Mouse (Mus musculus): ENCODE measurements around the gene Gal3st4.

- TF ChIP-seq POLR2A (IDR thresholded peaks at IDR 0.05; ENCODE audit: insufficient read length, low read depth) = no peak
- no peak for TF ChIP-seq MAX (IDR thresholded peaks at IDR 0.05; ENCODE audit: low read depth)
- no peak for TF ChIP-seq E2F4 (IDR thresholded peaks at IDR 0.05; ENCODE audit: insufficient read depth)
- TF ChIP-seq REST (IDR thresholded peaks at IDR 0.05; ENCODE audit: insufficient read depth, insufficient read length) = no peak
- no peak for TF ChIP-seq MYOG (IDR thresholded peaks at IDR 0.05; ENCODE audit: control insufficient read depth in 1 of 3, insufficient read depth in 1 of 3, insufficient read length in 2 of 3, low read depth in 2 of 3)
- TF ChIP-seq CEBPB (IDR thresholded peaks at IDR 0.05; ENCODE audit: insufficient read depth, poor library complexity, severe bottlenecking) = no peak
- no peak for TF ChIP-seq TCF12 (IDR thresholded peaks at IDR 0.05; ENCODE audit: insufficient read depth, poor library complexity, severe bottlenecking)
- TF ChIP-seq TCF3 (IDR thresholded peaks at IDR 0.05; ENCODE audit: insufficient read length, low read depth) = no peak
- no peak for TF ChIP-seq POLR2AphosphoS2 (IDR thresholded peaks at IDR 0.05; ENCODE audit: insufficient read length, low read depth)
- TF ChIP-seq MYOD1 (IDR thresholded peaks at IDR 0.05; ENCODE audit: control insufficient read depth in 1 of 3, insufficient read length in 2 of 3, low read depth in 2 of 3) = no peak
Measured at GRCm38 (mm10) chr5:138258542-138258941, 14.1 kb downstream of the Gal3st4 start.
